Mouse (Mus musculus): ENCODE results near the gene Lrrc74b.

DNA sequence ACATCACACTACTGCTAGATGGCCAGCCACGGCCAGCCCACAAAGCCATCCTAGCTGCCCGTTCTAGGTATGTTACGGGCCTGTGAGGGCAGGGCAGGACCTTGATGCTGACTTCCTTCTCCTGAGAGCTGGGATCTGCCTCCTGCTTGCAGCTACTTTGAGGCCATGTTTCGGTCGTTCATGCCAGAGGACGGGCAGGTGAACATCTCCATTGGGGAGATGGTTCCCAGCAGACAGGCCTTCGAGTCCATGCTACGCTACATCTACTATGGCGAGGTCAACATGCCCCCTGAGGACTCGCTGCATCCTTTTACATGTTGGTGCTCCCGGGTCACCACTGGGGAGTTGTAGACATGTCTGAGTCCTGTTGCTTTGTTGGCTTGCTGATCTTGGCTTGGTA, 36.9 kb downstream of the Lrrc74b start:
- TF ChIP-seq POLR2A (IDR thresholded peaks at IDR 0.05; ENCODE audit: insufficient read depth, low read depth, low read length), result no peak
- no peak for TF ChIP-seq CTCF (IDR thresholded peaks at IDR 0.05)
- TF ChIP-seq EP300 (IDR thresholded peaks at IDR 0.05; ENCODE audit: insufficient read depth, low read depth, low read length), result no peak

Data from heart, adult 2 months (tissue).